Mouse (Mus musculus): ENCODE measurements at regions not wholly inside any gene's neighbourhood (a gene's known extent, or its start where the extent isn't known, plus 50 kb on each side); places are given as distances from the start of the nearest gene placed in this dataset.

- TF ChIP-seq CTCF (IDR thresholded peaks at IDR 0.05; ENCODE audit: borderline replicate concordance, insufficient read depth, low read length), result no peak
- peak; percentile 56 for TF ChIP-seq POLR2A (IDR thresholded peaks at IDR 0.05; ENCODE audit: low read depth, low read length)
- H3K4me1 ChIP-seq (ENCODE audit: control insufficient read depth, insufficient read depth, low read length), result peaks cover 12% of the 10 kb centered on the region
- H3K27ac ChIP-seq (ENCODE audit: insufficient read depth, low read length), result peak overlapping the region; percentile 99
- H3K4me3 ChIP-seq (ENCODE audit: insufficient read depth, low read length), result no peak overlapping the region
These were observed 88.5 kb upstream of the Rnd3 start for GRCm38 (mm10) chr2:51237451-51237850.

- Histone ChIP-seq H3K4me1 (ENCODE audit: control insufficient read depth, insufficient read depth, low read length) (peaks cover 12% of the 10 kb centered on the region), H3K4me3 (ENCODE audit: insufficient read depth, low read length) (no peak overlapping the region), H3K27ac (ENCODE audit: insufficient read depth, low read length) (peak overlapping the region; percentile 91)
- no peak for TF ChIP-seq POLR2A (IDR thresholded peaks at IDR 0.05; ENCODE audit: low read depth, low read length)
- no peak for TF ChIP-seq CTCF (IDR thresholded peaks at IDR 0.05; ENCODE audit: borderline replicate concordance, insufficient read depth, low read length)
These were observed 87.9 kb upstream of the Rnd3 start for GRCm38 (mm10) chr2:51236852-51237251.

GRCm38 (mm10) chr2:51234427-51234826, 85.5 kb upstream of the Rnd3 start:
- no peak for TF ChIP-seq CTCF (IDR thresholded peaks at IDR 0.05; ENCODE audit: borderline replicate concordance, insufficient read depth, low read length)
- no peak for TF ChIP-seq POLR2A (IDR thresholded peaks at IDR 0.05; ENCODE audit: low read depth, low read length)
- Histone ChIP-seq H3K27ac (ENCODE audit: insufficient read depth, low read length) (peak overlapping the region; percentile 74), H3K4me3 (ENCODE audit: insufficient read depth, low read length) (no peak overlapping the region), H3K4me1 (ENCODE audit: control insufficient read depth, insufficient read depth, low read length) (peaks cover 10% of the 10 kb centered on the region)

GRCm38 (mm10) chr2:51222851-51223250, 73.9 kb upstream of the Rnd3 start:
- Histone ChIP-seq H3K4me1 (ENCODE audit: control insufficient read depth, insufficient read depth, low read length) (peaks cover 11% of the 10 kb centered on the region), H3K27ac (ENCODE audit: insufficient read depth, low read length) (peak overlapping the region; percentile 7; the same call in 1 of the 2 replicates), H3K4me3 (ENCODE audit: insufficient read depth, low read length) (no peak overlapping the region)
- no peak for TF ChIP-seq CTCF (IDR thresholded peaks at IDR 0.05; ENCODE audit: borderline replicate concordance, insufficient read depth, low read length)
- no peak for TF ChIP-seq POLR2A (IDR thresholded peaks at IDR 0.05; ENCODE audit: low read depth, low read length)

- peaks cover 11% of the 10 kb centered on the region for H3K4me1 ChIP-seq (ENCODE audit: control insufficient read depth, insufficient read depth, low read length)
- no peak overlapping the region for H3K4me3 ChIP-seq (ENCODE audit: insufficient read depth, low read length)
- peak overlapping the region; percentile 87 for H3K27ac ChIP-seq (ENCODE audit: insufficient read depth, low read length)
- TF ChIP-seq CTCF (IDR thresholded peaks at IDR 0.05; ENCODE audit: borderline replicate concordance, insufficient read depth, low read length) (no peak), POLR2A (IDR thresholded peaks at IDR 0.05; ENCODE audit: low read depth, low read length) (0 out of 2 replicates have a peak, but pooled peaks have one; percentile 19)
These were observed 70.8 kb upstream of the Rnd3 start for GRCm38 (mm10) chr2:51219714-51220113.

- no peak overlapping the region for H3K27ac ChIP-seq (ENCODE audit: insufficient read depth, low read length)
- H3K4me1 ChIP-seq (ENCODE audit: control insufficient read depth, insufficient read depth, low read length), result peaks cover 3% of the 10 kb centered on the region; the same call in 1 of the 2 replicates
- H3K4me3 ChIP-seq (ENCODE audit: insufficient read depth, low read length), result no peak overlapping the region
- TF ChIP-seq POLR2A (IDR thresholded peaks at IDR 0.05; ENCODE audit: low read depth, low read length) (no peak), CTCF (IDR thresholded peaks at IDR 0.05; ENCODE audit: borderline replicate concordance, insufficient read depth, low read length) (no peak)
These were observed 58.5 kb upstream of the Rnd3 start for GRCm38 (mm10) chr2:51207150-51208022.

- Histone ChIP-seq H3K4me1 (ENCODE audit: control insufficient read depth, insufficient read depth, low read length) (peaks cover 3% of the 10 kb centered on the region; the same call in 1 of the 2 replicates), H3K27ac (ENCODE audit: insufficient read depth, low read length) (no peak overlapping the region; the same call in 1 of the 2 replicates), H3K4me3 (ENCODE audit: insufficient read depth, low read length) (no peak overlapping the region)
- TF ChIP-seq CTCF (IDR thresholded peaks at IDR 0.05; ENCODE audit: borderline replicate concordance, insufficient read depth, low read length) (no peak), POLR2A (IDR thresholded peaks at IDR 0.05; ENCODE audit: low read depth, low read length) (no peak)
These were observed 57.4 kb upstream of the Rnd3 start for GRCm38 (mm10) chr2:51206332-51206731.

Measured in embryonic fibroblast, embryonic 13.5 days (primary cell).